Mouse (Mus musculus) lung, embryonic 14.5 days (tissue): ENCODE measurements around the gene Fam53b. TPM values are rescaled to one million over a fixed set of nuclear protein-coding genes. Genes with fewer than 3 reads are reported as not detected.
A peak's percentile ranks its signal among the peaks of the same experiment; 100 is the strongest.

Experiments used
- ATAC-seq: fragments of 200-750 bp; cut with Nextera tagmentation; 2 replicates; pipeline ENCODE4 v1.8.0; 2017; ENCODE audit warnings: mild to moderate bottlenecking, moderate TSS enrichment, moderate library complexity; ENCODE audit not compliant: insufficient read depth
- DNase-seq: peaks from one replicate; pipeline ENCODE4 v3.0.0-alpha.2; 2015
- H3K27ac ChIP-seq: fragments of 300-500 bp; sonication (generic); 2 replicates; pipeline ENCODE4 v1.5.1; 2014; ENCODE audit warnings: low read depth, mild to moderate bottlenecking, moderate library complexity
- H3K27me3 ChIP-seq: fragments of 300-500 bp; sonication (generic); 2 replicates; pipeline ENCODE4 v1.6.1; 2014; ENCODE audit warnings: low read length, control low read depth; ENCODE audit not compliant: insufficient read depth
- H3K36me3 ChIP-seq: fragments of 300-500 bp; sonication (generic); 2 replicates; pipeline ENCODE4 v1.6.1; 2014; ENCODE audit warnings: control low read depth; ENCODE audit not compliant: insufficient read depth
- H3K4me1 ChIP-seq: fragments of 300-500 bp; sonication (generic); 2 replicates; pipeline ENCODE4 v1.6.1; 2014; ENCODE audit warnings: antibody characterized with exemption, control low read depth; ENCODE audit not compliant: insufficient read depth
- H3K4me2 ChIP-seq: fragments of 300-500 bp; sonication (generic); 2 replicates; pipeline ENCODE4 v1.6.1; 2014; ENCODE audit warnings: mild to moderate bottlenecking
- H3K4me3 ChIP-seq: fragments of 300-500 bp; sonication (generic); 2 replicates; pipeline ENCODE4 v1.5.1; 2014; ENCODE audit warnings: low read depth, low read length
- H3K9ac ChIP-seq: fragments of 300-500 bp; sonication (generic); 2 replicates; pipeline ENCODE4 v1.6.1; 2014
- H3K9me3 ChIP-seq: fragments of 300-500 bp; sonication (generic); 2 replicates; pipeline ENCODE4 v1.6.1; 2016; ENCODE audit warnings: low read depth, low read length, control low read depth
- CTCF ChIP-seq: IDR thresholded peaks from 2 replicates; pipeline ENCODE4 v1.5.1; 2016; ENCODE audit warnings: antibody characterized with exemption, low read depth
- WGBS: fragments of 180-500 bp; shearing (Covaris S2); extraction: QIAGEN DNeasy Blood & Tissue Kit; methylation state at CpG from one replicate; pipeline ENCODE4 v1.1.7; 2014; 5-methylcytosine and 5-hydroxymethylcytosine counted together
- polyA plus RNA-seq: library from polyadenylated mRNA; unstranded; fragments of >200 nt; fragmentation: Nextera tagmentation; extraction: Ambion mirVana; gene quantifications from 2 replicates; pipeline ENCODE4 v1.2.1, GENCODE M21; 2014

Gene Fam53b
- polyA plus RNA-seq, 1 experiment from 2014 or later = 32.4 TPM

- WGBS = 37% methylated on average over 5 of the region's 5 CpGs
Measured at GRCm38 (mm10) chr7:132688721-132689120, 125.0 kb downstream of the Fam53b start.

GRCm38 (mm10) chr7:132687897-132688296, 125.8 kb downstream of the Fam53b start:
- Histone ChIP-seq H3K27ac (peak overlapping the region; percentile 88), H3K4me3 (no peak overlapping the region), H3K4me1 (peaks cover 24% of the 10 kb centered on the region), H3K4me2 (no peak overlapping the region), H3K9me3 (no peaks in the 10 kb centered on the region), H3K36me3 (no peaks in the 10 kb centered on the region), H3K27me3 (no peaks in the 10 kb centered on the region), H3K9ac (no peak overlapping the region; the same call in 1 of the 2 replicates)
- DNase-seq (peak; percentile 46), ATAC-seq (no peak)
- no peak for TF ChIP-seq CTCF
- 33% methylated on average over 2 of the region's 2 CpGs for WGBS

More at GRCm38 (mm10) chr7:132688721-132689120, 125.0 kb downstream of the Fam53b start:
- Histone ChIP-seq H3K36me3 (no peaks in the 10 kb centered on the region), H3K27ac (peak overlapping the region; percentile 88), H3K4me2 (no peak overlapping the region), H3K4me3 (no peak overlapping the region), H3K9me3 (no peaks in the 10 kb centered on the region), H3K9ac (no peak overlapping the region), H3K4me1 (peaks cover 24% of the 10 kb centered on the region), H3K27me3 (no peaks in the 10 kb centered on the region)
- ATAC-seq (peak; percentile 75), DNase-seq (peak; percentile 53)
- TF ChIP-seq CTCF = no peak

- TF ChIP-seq CTCF = no peak
- Histone ChIP-seq H3K4me2 (no peak overlapping the region), H3K9me3 (no peaks in the 10 kb centered on the region), H3K27ac (no peak overlapping the region), H3K27me3 (no peaks in the 10 kb centered on the region), H3K4me3 (no peak overlapping the region), H3K9ac (no peak overlapping the region), H3K4me1 (peaks cover 24% of the 10 kb centered on the region), H3K36me3 (no peaks in the 10 kb centered on the region)
- WGBS = 87% methylated on average over 3 of the region's 3 CpGs
- no peak for DNase-seq
- ATAC-seq = no peak
Measured at GRCm38 (mm10) chr7:132686515-132686914, 127.2 kb downstream of the Fam53b start.

- WGBS = 83% methylated on average over 4 of the region's 4 CpGs
- no peak for ATAC-seq
- DNase-seq = no peak
- H3K9me3 ChIP-seq = no peaks in the 10 kb centered on the region
- TF ChIP-seq CTCF = no peak
- no peak overlapping the region for H3K9ac ChIP-seq
- peaks cover 15% of the 10 kb centered on the region for H3K4me1 ChIP-seq
- H3K36me3 ChIP-seq = no peaks in the 10 kb centered on the region
- no peaks in the 10 kb centered on the region for H3K27me3 ChIP-seq
- H3K27ac ChIP-seq = no peak overlapping the region
- H3K4me3 ChIP-seq = no peak overlapping the region
- no peak overlapping the region for H3K4me2 ChIP-seq
Measured at GRCm38 (mm10) chr7:132683923-132684322, 129.8 kb downstream of the Fam53b start.

- no peak for ATAC-seq
- no peak overlapping the region for H3K4me3 ChIP-seq
- no peaks in the 10 kb centered on the region for H3K27me3 ChIP-seq
- 71% methylated on average over 3 of the region's 3 CpGs for WGBS
- no peak overlapping the region for H3K4me2 ChIP-seq
- no peak overlapping the region; the same call in 1 of the 2 replicates for H3K9ac ChIP-seq
- TF ChIP-seq CTCF = no peak
- peaks cover 7% of the 10 kb centered on the region; the same call in 1 of the 2 replicates for H3K4me1 ChIP-seq
- H3K9me3 ChIP-seq = no peaks in the 10 kb centered on the region
- no peaks in the 10 kb centered on the region for H3K36me3 ChIP-seq
- no peak for DNase-seq
- H3K27ac ChIP-seq = no peak overlapping the region
Measured at GRCm38 (mm10) chr7:132682901-132683300, 130.8 kb downstream of the Fam53b start.

- Histone ChIP-seq H3K27me3 (no peaks in the 10 kb centered on the region), H3K36me3 (no peaks in the 10 kb centered on the region), H3K4me2 (no peak overlapping the region), H3K9me3 (no peaks in the 10 kb centered on the region), H3K4me1 (peaks cover 1% of the 10 kb centered on the region; the same call in 1 of the 2 replicates), H3K4me3 (no peak overlapping the region), H3K27ac (no peak overlapping the region), H3K9ac (no peak overlapping the region)
- no peak for DNase-seq
- WGBS = 90% methylated on average over 3 of the region's 3 CpGs
- ATAC-seq = no peak
- TF ChIP-seq CTCF = no peak
Measured at GRCm38 (mm10) chr7:132682336-132682735, 131.3 kb downstream of the Fam53b start.

GRCm38 (mm10) chr7:132681831-132682230, 131.9 kb downstream of the Fam53b start:
- no peaks in the 10 kb centered on the region for H3K27me3 ChIP-seq
- H3K27ac ChIP-seq = no peak overlapping the region
- no peak overlapping the region for H3K9ac ChIP-seq
- H3K36me3 ChIP-seq = no peaks in the 10 kb centered on the region
- H3K9me3 ChIP-seq = no peaks in the 10 kb centered on the region
- no peaks in the 10 kb centered on the region for H3K4me1 ChIP-seq
- H3K4me3 ChIP-seq = no peak overlapping the region
- 100% methylated on average over 1 of the region's 1 CpGs for WGBS
- ATAC-seq (no peak), DNase-seq (no peak)
- TF ChIP-seq CTCF = no peak
- H3K4me2 ChIP-seq = no peak overlapping the region

GRCm38 (mm10) chr7:132681296-132681695, 132.4 kb downstream of the Fam53b start:
- H3K36me3 ChIP-seq = no peaks in the 10 kb centered on the region
- DNase-seq = no peak
- no peaks in the 10 kb centered on the region for H3K9me3 ChIP-seq
- no peak overlapping the region for H3K9ac ChIP-seq
- no peak overlapping the region for H3K4me2 ChIP-seq
- H3K27me3 ChIP-seq = no peaks in the 10 kb centered on the region
- H3K27ac ChIP-seq = no peak overlapping the region
- no peak overlapping the region for H3K4me3 ChIP-seq
- H3K4me1 ChIP-seq = no peaks in the 10 kb centered on the region
- TF ChIP-seq CTCF = no peak
- no peak for ATAC-seq
- 83% methylated on average over 11 of the region's 11 CpGs for WGBS
